Mouse (Mus musculus): ENCODE measurements around the gene Sirpa. TPM values are rescaled to one million over a fixed set of nuclear protein-coding genes. Genes with fewer than 3 reads are reported as not detected.
A peak's percentile ranks its signal among the peaks of the same experiment; 100 is the strongest.

Sirpa gene
- total and polyA plus RNA-seq, 3 experiments = 20.4 to 30.6 (median 27.1) TPM

DNA sequence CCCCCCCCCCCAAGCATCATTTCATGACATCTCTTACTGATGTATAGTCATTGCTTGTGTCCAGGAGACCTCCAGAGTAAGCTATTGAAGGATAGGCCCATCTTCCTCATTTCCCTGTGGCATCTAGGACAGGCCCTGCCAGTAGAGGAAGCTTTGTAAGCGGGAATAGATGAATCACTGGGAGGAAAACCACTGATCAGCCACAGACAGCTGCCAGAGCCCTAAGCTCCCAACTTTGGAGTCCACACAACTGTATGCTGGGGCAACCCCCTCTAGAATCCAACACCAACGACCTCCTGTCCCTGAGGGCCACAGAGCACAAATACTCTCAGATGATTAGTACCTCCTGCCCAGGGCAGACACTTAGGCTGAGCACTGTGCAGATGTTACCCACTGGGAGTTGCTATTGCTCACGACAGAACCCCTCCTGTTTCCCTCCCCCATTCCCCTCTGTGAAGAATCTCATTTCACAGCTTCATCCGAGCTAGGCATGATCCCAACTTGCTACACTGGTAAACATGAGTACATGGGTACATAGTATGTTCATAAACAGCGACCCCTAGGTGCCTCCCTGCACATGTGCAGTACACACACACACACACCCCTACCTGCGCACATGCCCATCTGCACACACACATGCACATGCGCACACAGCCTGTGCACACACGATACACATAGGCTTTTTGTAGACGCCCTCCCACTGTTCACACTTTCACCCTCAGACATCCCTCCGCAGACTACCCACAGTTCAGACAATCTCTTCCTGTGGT is 9.4 kb downstream of the Sirpa start:
- in situ Hi-C loops (cut with MboI; ENCODE audit: low pct_ligation_motif_present, low pct_unique_long_range_greater_than_20kb, low sequenced_read_pairs) = no loop called here
- dilution Hi-C loops (cut with MboI; ENCODE audit: extremely low pct_ligation_motif_present, extremely low pct_unique_long_range_greater_than_20kb, low sequenced_read_pairs) = no loop called here
- H3K9me3 ChIP-seq (replicated peaks; ENCODE audit: low read length) = no peaks in the 10 kb centered on the region
- H3K27ac ChIP-seq (ENCODE audit: insufficient read depth, low read depth) = no peak overlapping the region
- DNase-seq (ENCODE audit: extremely low read depth) = no peak
- TF ChIP-seq MAX (IDR thresholded peaks at IDR 0.05; ENCODE audit: low read length) (no peak), JUN (IDR thresholded peaks at IDR 0.05; ENCODE audit: insufficient read depth, low read depth, low read length) (no peak), ETS1 (conservative IDR thresholded peaks at IDR 0.05; ENCODE audit: low read depth, low read length) (no peak), ZNF384 (IDR thresholded peaks at IDR 0.05; ENCODE audit: low read depth, low read length) (no peak), TBP (conservative IDR thresholded peaks at IDR 0.05; ENCODE audit: low read depth, low read length) (no peak), SIN3A (IDR thresholded peaks at IDR 0.05; ENCODE audit: low read length) (no peak), CTCF (conservative IDR thresholded peaks at IDR 0.05 in 1 of 2, IDR thresholded peaks at IDR 0.05 in 1 of 2; ENCODE audit: low read depth in 2 of 2, low read length in 2 of 2) (peak in 1 of 2 experiments; percentile 14; a peak in 1 of 4 replicates), SMC3 (IDR thresholded peaks at IDR 0.05; ENCODE audit: low read depth, low read length) (0 out of 2 replicates have a peak, but pooled peaks have one; percentile 9), UBTF (IDR thresholded peaks at IDR 0.05; ENCODE audit: low read depth, low read length) (no peak), RAD21 (IDR thresholded peaks at IDR 0.05; ENCODE audit: low read depth, low read length) (peak; percentile 1; the same call in 1 of the 2 replicates), CHD1 (IDR thresholded peaks at IDR 0.05; ENCODE audit: low read depth, low read length) (no peak), MXI1 (IDR thresholded peaks at IDR 0.05; ENCODE audit: low read depth, low read length) (no peak), NELFE (IDR thresholded peaks at IDR 0.05; ENCODE audit: low read depth, low read length) (no peak), GABPA (IDR thresholded peaks at IDR 0.05; ENCODE audit: insufficient replicate concordance, low read depth, low read length) (no peak), NRF1 (IDR thresholded peaks at IDR 0.05; ENCODE audit: low read depth, low read length) (no peak), POLR2AphosphoS2 (IDR thresholded peaks at IDR 0.05; ENCODE audit: low read depth, low read length) (no peak), CHD2 (IDR thresholded peaks at IDR 0.05; ENCODE audit: low read length) (no peak)
- no peaks in the 10 kb centered on the region for H3K27me3 ChIP-seq (replicated peaks)
- no peak overlapping the region for H3K9ac ChIP-seq (ENCODE audit: insufficient read depth, low read depth)
- peaks cover 0 to 64% of the 10 kb centered on the region in 2 experiments for H3K36me3 ChIP-seq (replicated peaks in 1 of 2; ENCODE audit: control insufficient read depth in 1 of 2, insufficient read depth in 1 of 2, low read length in 1 of 2)
- H3K4me3 ChIP-seq (replicated peaks in 1 of 3; ENCODE audit: low read depth in 2 of 3, low read length in 2 of 3, poor library complexity in 1 of 3) = no peak overlapping the region
- peaks cover 10 to 69% of the 10 kb centered on the region in 2 experiments for H3K4me1 ChIP-seq (ENCODE audit: control insufficient read depth in 1 of 2, insufficient read depth in 2 of 2)
- no peak overlapping the region for H3K4me2 ChIP-seq (ENCODE audit: insufficient read depth, low read depth, poor library complexity, severe bottlenecking)
- H3K79me2 ChIP-seq (replicated peaks; ENCODE audit: control insufficient read depth, extremely low read depth, insufficient read depth, poor library complexity, severe bottlenecking) = peaks cover 2% of the 10 kb centered on the region

DNA sequence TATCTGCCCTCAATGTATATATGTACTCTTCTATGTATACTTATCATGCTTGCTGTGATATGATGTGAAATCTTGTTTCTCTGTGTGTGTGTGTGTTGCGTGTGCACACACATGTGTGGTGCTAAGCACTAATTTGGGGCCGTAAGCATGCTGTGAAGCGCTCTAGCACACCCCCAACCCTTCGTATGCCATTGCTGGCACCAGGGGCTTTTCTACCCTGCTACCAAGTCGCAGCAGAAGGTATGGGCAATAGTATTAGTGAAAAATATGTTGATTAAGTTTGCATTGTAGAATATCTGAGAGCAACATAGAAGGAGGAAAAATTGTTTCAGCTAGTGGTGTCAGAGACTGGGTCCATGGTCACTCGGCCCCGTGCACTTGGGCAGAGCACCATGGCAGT is 10.2 kb downstream of the Sirpa start:
- no peak for TF ChIP-seq JUND (conservative IDR thresholded peaks at IDR 0.05; ENCODE audit: low read depth, low read length)
- no peak for TF ChIP-seq MAFK (IDR thresholded peaks at IDR 0.05; ENCODE audit: insufficient replicate concordance, low read length)
- TF ChIP-seq BHLHE40 (IDR thresholded peaks at IDR 0.05; ENCODE audit: low read depth, low read length) = no peak
- no peak for TF ChIP-seq ZMIZ1 (IDR thresholded peaks at IDR 0.05; ENCODE audit: low read depth, low read length)
- no peak for TF ChIP-seq ELF1 (IDR thresholded peaks at IDR 0.05; ENCODE audit: low read depth, low read length)
- TF ChIP-seq MAX (IDR thresholded peaks at IDR 0.05; ENCODE audit: low read length) = no peak
- no peak for TF ChIP-seq USF1 (IDR thresholded peaks at IDR 0.05; ENCODE audit: low read depth, low read length)
- TF ChIP-seq E2F4 (IDR thresholded peaks at IDR 0.05; ENCODE audit: insufficient replicate concordance, low read depth, low read length) = no peak
- no peak for TF ChIP-seq MXI1 (IDR thresholded peaks at IDR 0.05; ENCODE audit: low read depth, low read length)
- no peak for TF ChIP-seq NELFE (IDR thresholded peaks at IDR 0.05; ENCODE audit: low read depth, low read length)
- TF ChIP-seq POLR2A (IDR thresholded peaks at IDR 0.05; ENCODE audit: low read depth, low read length) = no peak
- Histone ChIP-seq H3K27ac (ENCODE audit: insufficient read depth, low read depth) (no peak overlapping the region), H3K4me1 (ENCODE audit: control insufficient read depth in 1 of 2, insufficient read depth in 2 of 2) (peaks cover 10 to 67% of the 10 kb centered on the region in 2 experiments), H3K36me3 (replicated peaks in 1 of 2; ENCODE audit: control insufficient read depth in 1 of 2, insufficient read depth in 1 of 2, low read length in 1 of 2) (peaks cover 0 to 64% of the 10 kb centered on the region in 2 experiments), H3K9me3 (replicated peaks; ENCODE audit: low read length) (no peaks in the 10 kb centered on the region), H3K79me2 (replicated peaks; ENCODE audit: control insufficient read depth, extremely low read depth, insufficient read depth, poor library complexity, severe bottlenecking) (peaks cover 2% of the 10 kb centered on the region), H3K4me3 (replicated peaks in 1 of 3; ENCODE audit: low read depth in 2 of 3, low read length in 2 of 3, poor library complexity in 1 of 3) (no peak overlapping the region), H3K4me2 (ENCODE audit: insufficient read depth, low read depth, poor library complexity, severe bottlenecking) (no peak overlapping the region), H3K27me3 (replicated peaks) (no peaks in the 10 kb centered on the region), H3K9ac (ENCODE audit: insufficient read depth, low read depth) (no peak overlapping the region)
- dilution Hi-C loops (cut with MboI; ENCODE audit: extremely low pct_ligation_motif_present, extremely low pct_unique_long_range_greater_than_20kb, low sequenced_read_pairs) (no loop called here), in situ Hi-C loops (cut with MboI; ENCODE audit: low pct_ligation_motif_present, low pct_unique_long_range_greater_than_20kb, low sequenced_read_pairs) (no loop called here)
- no peak for DNase-seq (ENCODE audit: extremely low read depth)
